Mouse (Mus musculus) C2C12 (cell line): Measurements from ENCODE around the gene Zrsr1. TPM values are rescaled to one million over a fixed set of nuclear protein-coding genes. Genes with fewer than 3 reads are reported as not detected.
A peak's percentile ranks its signal among the peaks of the same experiment; 100 is the strongest.

Source experiments
- H3K27me3 ChIP-seq: one replicate; pipeline ENCODE4 v1.6.1; 2011; ENCODE audit not compliant: control insufficient read depth, insufficient read depth, insufficient read length
- H3K36me3 ChIP-seq: one replicate; pipeline ENCODE4 v1.6.1; 2011; ENCODE audit not compliant: control insufficient read depth, insufficient read depth
- H3K4me3 ChIP-seq: one replicate; pipeline ENCODE4 v1.5.1; 2011; ENCODE audit warnings: mild to moderate bottlenecking, control low read depth; ENCODE audit not compliant: poor library complexity, insufficient read depth, severe bottlenecking
- H3K79me2 ChIP-seq: one replicate; pipeline ENCODE4 v1.6.1; 2011; ENCODE audit not compliant: control insufficient read depth, insufficient read depth
- H3K79me3 ChIP-seq: one replicate; pipeline ENCODE4 v1.6.1; 2011; ENCODE audit warnings: low read depth, control low read depth
- H3ac ChIP-seq: one replicate; pipeline ENCODE3; 2011; ENCODE audit warnings: low read depth; ENCODE audit not compliant: control insufficient read depth, insufficient read length
- CEBPB ChIP-seq: IDR thresholded peaks from one replicate; pipeline ENCODE4 v1.6.1; 2011; ENCODE audit warnings: low read depth, mild to moderate bottlenecking, control low read depth, moderate library complexity
- CTCF ChIP-seq: IDR thresholded peaks from one replicate; pipeline ENCODE4 v1.5.1; 2011; ENCODE audit not compliant: control insufficient read depth, insufficient read depth, insufficient read length
- FOSL1 ChIP-seq: IDR thresholded peaks from one replicate; pipeline ENCODE4 v1.8.0; 2011; ENCODE audit warnings: mild to moderate bottlenecking, low read length; ENCODE audit not compliant: poor library complexity, insufficient read depth, severe bottlenecking
- MAX ChIP-seq: IDR thresholded peaks from one replicate; pipeline ENCODE4 v1.6.1; 2011; ENCODE audit warnings: mild to moderate bottlenecking, control low read depth
- MYOD1 ChIP-seq: IDR thresholded peaks from one replicate; pipeline ENCODE4 v1.6.1; 2011; ENCODE audit warnings: low read depth; ENCODE audit not compliant: control insufficient read depth, insufficient read length
- MYOG ChIP-seq: IDR thresholded peaks from one replicate; pipeline ENCODE4 v1.6.1; 2011; ENCODE audit not compliant: control insufficient read depth, insufficient read length; ENCODE audit errors: extremely low read depth
- USF1 ChIP-seq: IDR thresholded peaks from one replicate; pipeline ENCODE4 v1.6.1; 2011; ENCODE audit warnings: low read depth, mild to moderate bottlenecking, control low read depth, moderate library complexity
- polyA plus RNA-seq: library from polyadenylated mRNA; unstranded; fragments of >200 nt; fragmentation: generic; extraction: Trizol; gene quantifications from one replicate; pipeline ENCODE4 v1.2.1, GENCODE M21; 2012; ENCODE audit warnings: missing spikeins

The Zrsr1 gene
- polyA plus RNA-seq, 1 experiment = 3.4 TPM

DNA sequence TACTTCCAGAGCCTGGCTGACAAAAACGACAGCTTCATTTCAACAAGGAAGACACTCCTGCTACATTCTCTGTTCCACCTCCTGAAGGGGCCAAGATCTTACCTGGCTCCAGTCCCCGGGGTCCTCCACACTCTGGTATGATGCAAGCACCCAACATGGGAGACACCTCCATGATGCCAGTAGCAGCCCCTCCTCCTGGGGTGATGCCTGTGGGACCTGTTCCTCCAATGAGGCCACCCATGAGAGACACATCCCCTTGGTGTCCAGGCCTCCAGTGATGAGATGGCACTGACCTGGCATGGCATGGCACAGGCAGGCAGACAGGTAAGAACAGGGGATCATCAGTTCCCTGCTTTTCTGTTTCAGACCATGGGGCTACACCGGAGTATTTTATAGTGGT lies 6.4 kb downstream of the Zrsr1 start:
- Histone ChIP-seq H3K27me3 (no peaks in the 10 kb centered on the region), H3ac (no peak overlapping the region), H3K79me3 (peaks cover 72% of the 10 kb centered on the region), H3K36me3 (peaks cover 29% of the 10 kb centered on the region), H3K4me3 (no peak overlapping the region), H3K79me2 (peaks cover 87% of the 10 kb centered on the region)
- TF ChIP-seq USF1 = no peak
- TF ChIP-seq CTCF = no peak
- no peak for TF ChIP-seq MYOD1
- no peak for TF ChIP-seq MYOG
- no peak for TF ChIP-seq FOSL1
- TF ChIP-seq CEBPB = no peak
- TF ChIP-seq MAX = no peak

DNA sequence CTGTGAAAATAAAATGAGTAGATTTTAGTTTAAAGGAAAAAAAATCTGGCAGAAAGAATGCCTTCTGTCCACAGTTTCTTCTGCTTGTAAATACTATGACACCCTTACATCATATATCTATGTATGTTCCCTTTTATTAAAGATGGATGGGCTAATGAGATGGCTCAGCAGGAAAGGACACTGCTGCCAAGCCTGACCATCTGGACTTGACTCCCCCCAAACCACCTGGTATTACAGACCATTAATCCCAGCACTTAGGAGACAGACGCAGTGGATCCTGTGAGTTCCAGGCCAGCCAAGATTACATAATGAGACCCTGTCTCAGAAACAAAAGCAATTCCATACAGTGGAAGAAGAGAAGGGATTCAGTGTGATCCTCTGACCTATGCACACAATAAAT lies 6.9 kb downstream of the Zrsr1 start:
- Histone ChIP-seq H3ac (no peak overlapping the region), H3K79me3 (peaks cover 68% of the 10 kb centered on the region), H3K27me3 (no peaks in the 10 kb centered on the region), H3K36me3 (peaks cover 29% of the 10 kb centered on the region), H3K79me2 (peaks cover 82% of the 10 kb centered on the region), H3K4me3 (no peak overlapping the region)
- TF ChIP-seq USF1 (no peak), MYOG (no peak), FOSL1 (no peak), CEBPB (no peak), CTCF (no peak), MAX (no peak), MYOD1 (no peak)

DNA sequence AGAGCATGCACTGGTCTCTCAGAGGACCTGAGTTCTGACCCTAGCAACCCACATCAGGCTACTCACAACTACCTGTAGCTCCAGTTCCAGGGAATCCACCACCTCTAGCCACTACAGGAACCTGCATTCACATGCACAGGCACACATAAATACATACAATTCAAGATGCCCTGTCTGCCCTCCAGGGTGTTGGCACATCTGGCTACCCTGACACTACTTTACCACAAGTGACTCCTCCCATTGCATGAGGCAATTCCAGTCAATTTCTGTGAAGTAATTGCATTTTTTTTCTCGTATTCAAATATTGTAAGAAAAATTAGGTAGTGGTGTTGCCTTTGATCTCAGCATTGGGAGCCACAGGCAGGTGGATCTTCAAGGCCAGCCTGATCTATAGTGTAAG lies 7.4 kb downstream of the Zrsr1 start:
- H3K79me2 ChIP-seq = peaks cover 77% of the 10 kb centered on the region
- TF ChIP-seq CTCF (no peak), FOSL1 (no peak), CEBPB (no peak), MAX (no peak), MYOG (no peak), MYOD1 (no peak), USF1 (no peak)

DNA sequence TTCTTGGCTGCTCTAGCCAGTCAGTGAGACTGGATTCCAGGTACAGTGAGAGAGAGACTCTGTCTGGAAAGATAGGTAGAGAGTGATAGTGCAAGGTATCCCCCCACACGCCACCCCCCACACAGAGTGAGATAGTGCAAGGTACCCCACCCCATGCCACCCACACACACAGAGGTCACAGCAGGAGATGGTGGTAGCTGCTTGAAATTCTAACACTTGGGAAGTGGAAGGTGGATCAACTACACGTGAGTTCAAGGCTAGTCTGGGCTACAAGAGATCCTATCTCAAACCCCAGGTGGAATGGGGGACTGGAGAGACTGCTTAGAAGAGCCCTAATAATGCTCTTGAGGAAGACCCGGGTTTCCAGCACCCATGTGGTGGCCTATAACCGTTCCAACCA lies 9.2 kb downstream of the Zrsr1 start:
- Histone ChIP-seq H3ac (peak overlapping the region; percentile 31), H3K27me3 (no peaks in the 10 kb centered on the region), H3K79me3 (peaks cover 48% of the 10 kb centered on the region), H3K36me3 (peaks cover 23% of the 10 kb centered on the region), H3K4me3 (peak overlapping the region; percentile 59), H3K79me2 (peaks cover 59% of the 10 kb centered on the region)
- TF ChIP-seq FOSL1 (no peak), MYOG (no peak)

More for the DNA sequence above, 7.4 kb downstream of the Zrsr1 start:
- Histone ChIP-seq H3K27me3 (no peaks in the 10 kb centered on the region), H3ac (no peak overlapping the region), H3K79me3 (peaks cover 63% of the 10 kb centered on the region), H3K4me3 (no peak overlapping the region), H3K36me3 (peaks cover 29% of the 10 kb centered on the region)

DNA sequence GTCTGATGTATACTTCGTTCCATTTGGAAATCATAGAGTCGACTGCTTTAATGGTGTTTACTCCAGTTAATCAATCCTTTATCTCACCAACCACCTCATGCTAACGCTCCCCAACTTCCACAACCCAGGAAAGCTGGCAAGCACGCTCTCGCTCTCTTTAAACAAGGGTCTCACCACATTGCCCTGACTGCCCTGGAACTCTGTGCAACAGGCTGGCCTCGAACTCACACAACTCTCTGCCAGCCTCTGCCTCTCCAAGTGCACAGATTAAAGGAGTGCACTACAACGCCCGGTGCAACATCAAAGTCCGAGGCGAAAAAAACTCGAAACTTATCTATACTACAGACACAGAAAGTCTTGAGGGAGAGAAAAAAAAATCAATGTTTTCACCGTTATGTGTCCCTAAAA lies 9.7 kb downstream of the Zrsr1 start:
- Histone ChIP-seq H3K79me2 (peaks cover 54% of the 10 kb centered on the region), H3K27me3 (no peaks in the 10 kb centered on the region), H3K4me3 (peak overlapping the region; percentile 59), H3K79me3 (peaks cover 43% of the 10 kb centered on the region), H3ac (peak overlapping the region; percentile 74), H3K36me3 (peaks cover 18% of the 10 kb centered on the region)
- TF ChIP-seq CEBPB (no peak), MAX (no peak), MYOD1 (no peak), MYOG (no peak), USF1 (no peak), FOSL1 (no peak), CTCF (no peak)

DNA sequence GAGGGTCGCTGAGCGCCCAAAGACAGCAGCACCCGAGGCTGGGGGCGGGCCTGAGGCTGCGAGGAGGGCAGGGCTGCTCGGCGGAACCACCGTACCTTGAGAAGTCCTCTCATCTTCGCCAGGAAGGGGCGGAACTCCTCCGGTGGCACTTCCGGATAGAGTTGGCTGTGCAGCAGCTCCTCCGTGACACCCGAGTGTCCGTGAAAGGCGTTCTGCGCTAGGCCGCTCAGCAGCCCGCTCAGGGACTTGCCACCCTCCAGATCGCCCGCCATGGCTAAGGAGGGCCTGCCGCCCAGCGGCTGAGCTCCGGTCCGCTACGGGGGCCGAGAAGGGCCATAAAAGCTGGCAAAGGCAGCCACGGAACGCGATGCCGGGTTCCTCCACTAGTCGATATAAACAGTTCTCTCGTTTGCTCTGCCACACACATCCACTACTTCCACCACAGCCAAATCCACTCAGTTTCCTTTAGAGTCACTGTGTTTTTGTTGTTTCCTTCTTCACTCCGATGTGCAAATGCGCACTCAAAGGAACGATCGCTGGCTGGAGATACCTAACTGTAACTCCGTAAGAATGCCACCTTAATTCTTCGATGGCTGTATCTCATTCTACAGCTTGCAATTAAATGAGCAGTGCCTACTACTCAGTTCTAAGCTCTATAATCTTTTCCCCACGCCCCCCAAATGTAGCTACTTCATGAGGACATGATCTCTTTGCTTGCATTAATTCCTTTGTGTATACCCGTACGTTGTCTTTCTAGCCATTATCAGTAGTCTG lies 10.4 kb downstream of the Zrsr1 start, which contains the start of the genes Gm28048 and Commd1:
Gene Gm28048 (minus strand): TSS at position 107 of the 774 bp plus-strand sequence.
Gene Commd1 (minus strand): TSS at position 399 of the 774 bp plus-strand sequence.
- Histone ChIP-seq H3K27me3 (no peaks in the 10 kb centered on the region), H3K79me2 (peaks cover 48% of the 10 kb centered on the region), H3K79me3 (peaks cover 40% of the 10 kb centered on the region), H3ac (peak within 1 kb of the TSS; percentile 74), H3K4me3 (peak within 1 kb of the TSS; percentile 59), H3K36me3 (peaks cover 17% of the 10 kb centered on the region)
- TF ChIP-seq CEBPB = no peak
- peak; percentile 35 for TF ChIP-seq MAX
- no peak for TF ChIP-seq MYOD1
- no peak for TF ChIP-seq MYOG
- TF ChIP-seq FOSL1 = no peak
- peak; percentile 6 for TF ChIP-seq CTCF
